Mouse (Mus musculus) kidney, postnatal 36 days (tissue): ENCODE measurements around the gene Zfp597.
"Not testable (repeated sequence)": the region's sequence is repeated elsewhere in the genome, so short reads cannot be mapped to it uniquely, and the experiment has no call there.

Experiments
- DNase-seq, 2 experiments: peaks; one replicate each; pipeline ENCODE4 v3.0.0; 2021 to 2022; ENCODE audit warnings: mixed read lengths in 2 of 2

Zfp597 gene

GRCm38 (mm10) chr16:3854437-3855182 is 29.8 kb downstream of the Zfp597 start:
- no peak for DNase-seq

DNA sequence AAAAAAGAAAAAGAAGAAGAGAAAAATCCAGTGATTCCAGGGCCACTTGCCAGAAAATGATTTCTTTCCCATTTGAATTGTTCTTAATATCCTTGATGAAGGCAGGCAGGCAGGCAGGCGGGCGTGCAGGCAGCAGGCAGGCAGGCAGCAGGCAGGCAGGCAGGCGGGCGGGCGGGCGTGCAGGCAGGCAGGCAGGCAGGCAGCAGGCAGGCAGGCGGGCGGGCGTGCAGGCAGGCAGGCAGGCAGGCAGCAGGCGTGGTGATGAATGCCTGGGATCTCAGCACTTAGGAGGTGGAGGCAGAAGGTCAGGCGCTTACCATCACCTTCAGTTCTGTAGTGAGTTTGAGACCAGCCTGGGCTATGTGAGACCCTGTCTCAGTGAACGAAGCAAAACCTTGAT is 31.8 kb downstream of the Zfp597 start:
- DNase-seq, result no peak

GRCm38 (mm10) chr16:3851301-3851700 is 33.1 kb downstream of the Zfp597 start:
- not testable (repeated sequence) for DNase-seq

- DNase-seq, result no peak
Observed at GRCm38 (mm10) chr16:3848416-3848815, 35.9 kb downstream of the Zfp597 start.

- no peak for DNase-seq
Observed at GRCm38 (mm10) chr16:3847871-3848270, 36.5 kb downstream of the Zfp597 start.

GRCm38 (mm10) chr16:3846711-3847518 is 37.4 kb downstream of the Zfp597 start, which contains the start of gene Zfp174:
Gene Zfp174, plus strand, starts transcription at chr16:3847268.
- peak; percentile 95 to 99 for DNase-seq

DNA sequence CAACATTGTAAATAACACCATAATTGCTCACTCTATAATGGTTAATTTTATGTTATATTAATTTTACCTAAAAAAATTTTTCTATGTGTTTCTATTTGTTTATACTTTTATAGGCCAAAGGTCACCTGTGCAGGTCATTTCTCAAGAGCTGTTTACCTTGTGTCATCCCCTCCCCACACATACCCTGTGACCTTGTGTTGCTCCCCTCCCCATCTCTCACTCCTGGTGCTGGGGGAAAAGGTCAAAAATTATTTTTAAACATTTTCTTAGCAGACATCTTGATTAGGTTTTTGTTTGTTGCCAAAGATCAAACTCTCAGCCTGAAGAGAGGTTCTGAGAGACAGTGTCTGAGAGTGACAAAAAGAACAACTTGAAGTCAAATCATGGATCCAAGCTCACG is 40.6 kb downstream of the Zfp597 start:
- DNase-seq, result no peak

- DNase-seq, result no peak
Observed at GRCm38 (mm10) chr16:3842989-3843388, 41.4 kb downstream of the Zfp597 start.

DNA sequence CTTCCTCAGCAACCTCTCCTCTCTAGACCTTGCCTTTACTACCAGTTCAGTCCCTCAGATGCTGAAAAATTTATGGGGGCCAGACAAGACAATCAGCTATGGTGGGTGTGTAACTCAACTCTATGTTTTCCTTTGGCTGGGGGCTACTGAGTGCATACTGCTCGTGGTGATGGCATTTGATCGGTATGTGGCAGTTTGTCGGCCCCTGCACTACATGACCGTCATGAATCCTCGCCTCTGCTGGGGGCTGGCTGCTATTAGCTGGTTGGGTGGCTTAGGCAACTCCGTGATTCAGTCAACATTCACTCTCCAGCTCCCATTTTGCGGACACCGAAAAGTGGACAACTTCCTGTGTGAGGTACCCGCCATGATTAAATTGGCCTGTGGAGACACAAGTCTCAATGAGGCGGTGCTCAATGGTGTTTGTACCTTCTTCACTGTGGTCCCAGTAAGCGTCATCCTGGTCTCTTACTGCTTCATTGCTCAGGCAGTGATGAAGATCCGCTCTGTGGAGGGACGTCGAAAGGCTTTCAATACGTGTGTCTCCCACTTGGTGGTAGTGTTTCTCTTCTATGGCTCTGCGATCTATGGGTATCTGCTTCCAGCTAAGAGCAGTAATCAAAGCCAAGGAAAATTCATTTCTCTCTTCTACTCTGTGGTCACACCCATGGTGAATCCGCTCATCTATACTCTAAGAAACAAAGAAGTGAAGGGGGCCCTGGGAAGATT is 45.0 kb downstream of the Zfp597 start:
- DNase-seq, result peak; percentile 29 to 43

GRCm38 (mm10) chr16:3835461-3835860 is 48.9 kb downstream of the Zfp597 start:
- no peak for DNase-seq

GRCm38 (mm10) chr16:3830588-3831109 is 53.7 kb downstream of the Zfp597 start, which contains the start of gene Olfr15:
Gene Olfr15, plus strand, starts transcription at chr16:3830878.
- DNase-seq, result peak in 1 of 2 experiments; percentile 25

DNA sequence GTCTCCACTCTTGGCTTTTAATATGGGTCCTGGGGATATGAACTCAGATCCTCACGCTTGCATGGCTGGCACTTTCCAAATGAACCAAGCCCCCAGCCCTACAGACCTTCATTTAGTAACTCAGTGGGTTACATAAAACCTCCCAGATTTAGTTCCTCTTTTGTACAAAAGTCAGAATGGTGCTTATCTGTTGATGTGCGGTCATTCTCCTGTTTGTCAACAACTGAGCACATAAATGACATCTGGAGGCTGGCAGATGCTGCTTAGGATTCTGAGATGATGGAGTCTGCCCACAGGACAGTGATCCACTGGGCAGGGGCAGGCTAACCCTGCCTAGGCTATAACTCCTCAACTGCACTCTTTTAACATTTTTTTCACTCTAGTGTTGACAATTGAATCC is 54.6 kb downstream of the Zfp597 start:
- DNase-seq, result no peak

DNA sequence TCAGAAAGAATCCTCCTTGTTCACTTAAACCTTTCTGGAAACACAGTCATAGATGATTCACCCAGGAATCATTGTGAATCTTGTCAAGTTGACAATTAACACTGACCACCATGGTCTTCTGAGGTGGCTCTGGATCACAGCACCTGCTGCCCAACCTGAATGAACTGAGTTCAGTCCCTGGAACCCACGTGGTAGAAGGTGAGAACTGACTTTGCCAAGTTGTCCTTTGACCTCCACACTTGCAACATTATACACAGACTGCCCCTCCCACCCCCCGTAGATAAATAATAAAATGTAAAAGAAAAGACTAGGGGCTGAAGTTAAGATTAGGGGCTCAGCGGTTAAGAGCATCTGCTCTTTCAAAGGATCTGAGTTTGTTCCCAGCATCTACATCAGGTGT is 56.3 kb downstream of the Zfp597 start:
- no peak for DNase-seq

GRCm38 (mm10) chr16:3820202-3820601 is 64.2 kb downstream of the Zfp597 start:
- DNase-seq, result no peak

GRCm38 (mm10) chr16:3814667-3815066 is 69.7 kb downstream of the Zfp597 start:
- DNase-seq, result not testable (repeated sequence)
